Mouse (Mus musculus) urinary bladder, postnatal 25 days (tissue): Measurements from ENCODE around the gene Kcnip3.

ENCODE experiments used
- DNase-seq: peaks from one replicate; pipeline ENCODE4 v3.0.0; 2022; ENCODE audit warnings: low spot score

Gene Kcnip3

GRCm38 (mm10) chr2:127470183-127470582 is 51.7 kb downstream of the Kcnip3 start:
- no peak for DNase-seq

- peak; percentile 59 for DNase-seq
Measured at GRCm38 (mm10) chr2:127462314-127462713, 59.6 kb downstream of the Kcnip3 start.

- DNase-seq: no peak
Measured at GRCm38 (mm10) chr2:127461351-127461750, 60.5 kb downstream of the Kcnip3 start.

- DNase-seq: no peak
Measured at GRCm38 (mm10) chr2:127459341-127459740, 62.6 kb downstream of the Kcnip3 start.

- DNase-seq: peak; percentile 68
Measured at GRCm38 (mm10) chr2:127453764-127454163, 68.1 kb downstream of the Kcnip3 start.

- DNase-seq: no peak
Measured at GRCm38 (mm10) chr2:127453141-127453540, 68.8 kb downstream of the Kcnip3 start.

GRCm38 (mm10) chr2:127451748-127452147 is 70.1 kb downstream of the Kcnip3 start:
- DNase-seq: no peak

- no peak for DNase-seq
Measured at GRCm38 (mm10) chr2:127449691-127450090, 72.2 kb downstream of the Kcnip3 start.

- DNase-seq: no peak
Measured at GRCm38 (mm10) chr2:127446847-127447246, 75.0 kb downstream of the Kcnip3 start.

- DNase-seq: peak; percentile 82
Measured at GRCm38 (mm10) chr2:127444055-127444789, 77.7 kb downstream of the Kcnip3 start, which contains the start of gene Fahd2a. TSS of gene Fahd2a (minus strand) at chr2:127444565.

GRCm38 (mm10) chr2:127437697-127438096 is 84.2 kb downstream of the Kcnip3 start:
- no peak for DNase-seq

GRCm38 (mm10) chr2:127435554-127435953 is 86.3 kb downstream of the Kcnip3 start:
- DNase-seq: no peak

GRCm38 (mm10) chr2:127435135-127435534 is 86.8 kb downstream of the Kcnip3 start:
- peak; percentile 14 for DNase-seq

- DNase-seq: no peak
Measured at GRCm38 (mm10) chr2:127433487-127434295, 88.2 kb downstream of the Kcnip3 start.

GRCm38 (mm10) chr2:127430238-127430637 is 91.7 kb downstream of the Kcnip3 start:
- peak; percentile 7 for DNase-seq

- DNase-seq: no peak
Measured at GRCm38 (mm10) chr2:127424977-127425376, 96.9 kb downstream of the Kcnip3 start, which contains the start of gene Gpat2. TSS of gene Gpat2 (plus strand) at chr2:127425199.

- DNase-seq: no peak
Measured at GRCm38 (mm10) chr2:127418266-127418970, 103.5 kb downstream of the Kcnip3 start.

- no peak for DNase-seq
Measured at GRCm38 (mm10) chr2:127416706-127417105, 105.2 kb downstream of the Kcnip3 start.

- no peak for DNase-seq
Measured at GRCm38 (mm10) chr2:127415806-127416205, 106.1 kb downstream of the Kcnip3 start.

- DNase-seq: no peak
Measured at GRCm38 (mm10) chr2:127411126-127411525, 110.8 kb downstream of the Kcnip3 start.
